Mouse (Mus musculus) layer of hippocampus, postnatal 14 days (tissue): ENCODE data around the gene Tvp23b. TPM values are rescaled to one million over a fixed set of nuclear protein-coding genes. Genes with fewer than 3 reads are reported as not detected.
A peak's percentile ranks its signal among the peaks of the same experiment; 100 is the strongest.

Experiments used
- DNase-seq, 2 experiments: peaks; one replicate each; pipeline ENCODE4 v3.0.0; 2021 to 2022; ENCODE audit warnings: low spot score in 2 of 2, mixed read lengths in 1 of 2
- total RNA-seq, 2 experiments: library from RNA; stranded (reverse); gene quantifications; 2 replicates each; pipeline ENCODE4 v1.2.3; 2021

The Tvp23b gene
- total RNA-seq, 2 experiments from 2014 or later = 24.8 to 26.2 TPM

- DNase-seq = no peak
Measured at GRCm38 (mm10) chr11:62890796-62891195, 11.5 kb downstream of the Tvp23b start.

GRCm38 (mm10) chr11:62891763-62892162 lies 12.5 kb downstream of the Tvp23b start:
- DNase-seq = no peak

- DNase-seq = peak; percentile 57 to 93
Measured at GRCm38 (mm10) chr11:62901699-62902323, 22.6 kb downstream of the Tvp23b start.

- no peak for DNase-seq
Measured at GRCm38 (mm10) chr11:62903871-62904495, 24.7 kb downstream of the Tvp23b start.

- no peak for DNase-seq
Measured at GRCm38 (mm10) chr11:62909720-62910306, 30.6 kb downstream of the Tvp23b start.

- no peak for DNase-seq
Measured at GRCm38 (mm10) chr11:62911362-62911761, 32.1 kb downstream of the Tvp23b start.

- DNase-seq = no peak
Measured at GRCm38 (mm10) chr11:62913141-62913540, 33.9 kb downstream of the Tvp23b start.

- no peak for DNase-seq
Measured at GRCm38 (mm10) chr11:62914532-62914931, 35.3 kb downstream of the Tvp23b start.

GRCm38 (mm10) chr11:62915486-62915885 lies 36.2 kb downstream of the Tvp23b start:
- no peak for DNase-seq

- DNase-seq = no peak
Measured at GRCm38 (mm10) chr11:62916765-62917164, 37.5 kb downstream of the Tvp23b start.

GRCm38 (mm10) chr11:62919946-62920742 lies 40.9 kb downstream of the Tvp23b start:
- no peak for DNase-seq

GRCm38 (mm10) chr11:62920743-62921050 lies 41.4 kb downstream of the Tvp23b start:
- DNase-seq = no peak

GRCm38 (mm10) chr11:62921052-62921977 lies 42.1 kb downstream of the Tvp23b start:
- DNase-seq = peak; percentile 91 to 93

- DNase-seq = no peak
Measured at GRCm38 (mm10) chr11:62924091-62924761, 45.0 kb downstream of the Tvp23b start.

- no peak for DNase-seq
Measured at GRCm38 (mm10) chr11:62929799-62930198, 50.5 kb downstream of the Tvp23b start.

- DNase-seq = no peak
Measured at GRCm38 (mm10) chr11:62930574-62930973, 51.3 kb downstream of the Tvp23b start.

GRCm38 (mm10) chr11:62931141-62931540 lies 51.9 kb downstream of the Tvp23b start:
- no peak for DNase-seq

- no peak for DNase-seq
Measured at GRCm38 (mm10) chr11:62933099-62933498, 53.8 kb downstream of the Tvp23b start.

GRCm38 (mm10) chr11:62934795-62935514 lies 55.7 kb downstream of the Tvp23b start:
- DNase-seq = no peak

- DNase-seq = no peak
Measured at GRCm38 (mm10) chr11:62937986-62938385, 58.7 kb downstream of the Tvp23b start.
